Mouse (Mus musculus): ENCODE measurements around the gene Olfr1135.

DNA sequence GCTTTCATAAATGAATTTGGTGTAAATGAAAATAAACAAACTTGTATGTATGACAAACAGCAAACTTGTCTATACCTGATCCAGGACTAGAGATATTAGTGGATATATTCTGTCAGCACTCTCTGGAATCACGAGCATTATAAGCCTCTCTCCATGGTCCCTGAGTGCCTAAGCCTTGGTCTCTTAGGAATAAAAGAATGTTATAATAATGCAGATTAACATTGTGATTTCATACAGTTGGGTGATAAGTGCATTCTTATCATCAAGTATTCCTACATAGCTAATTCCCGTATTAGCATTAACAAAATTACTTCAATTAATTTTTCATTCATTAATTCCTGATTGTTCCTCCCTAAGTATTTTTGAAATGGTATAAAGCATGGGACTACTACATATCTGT, 15.1 kb downstream of the Olfr1135 start, which contains the start of gene Olfr1134:
- TF ChIP-seq CTCF (IDR thresholded peaks at IDR 0.05; ENCODE audit: low read depth) (no peak), EP300 (IDR thresholded peaks at IDR 0.05; ENCODE audit: low read depth) (no peak)
